Mouse (Mus musculus): ENCODE data around the gene Clip1.

The Clip1 gene

GRCm38 (mm10) chr5:123603496-123603895 lies 80.9 kb downstream of the Clip1 start:
- DNase-seq (ENCODE audit: low spot score), result peak; percentile 36

- peak; percentile 12 for DNase-seq (ENCODE audit: low spot score)
Measured at GRCm38 (mm10) chr5:123602174-123602573, 82.2 kb downstream of the Clip1 start.

GRCm38 (mm10) chr5:123599319-123599718 lies 85.1 kb downstream of the Clip1 start:
- DNase-seq (ENCODE audit: low spot score), result no peak

- no peak for DNase-seq (ENCODE audit: low spot score)
Measured at GRCm38 (mm10) chr5:123593622-123594280, 90.7 kb downstream of the Clip1 start.

GRCm38 (mm10) chr5:123580043-123580442 lies 104.4 kb downstream of the Clip1 start:
- no peak for DNase-seq (ENCODE audit: low spot score)

GRCm38 (mm10) chr5:123576696-123577095 lies 107.7 kb downstream of the Clip1 start:
- DNase-seq (ENCODE audit: low spot score), result no peak

GRCm38 (mm10) chr5:123573362-123573761 lies 111.1 kb downstream of the Clip1 start:
- no peak for DNase-seq (ENCODE audit: low spot score)

GRCm38 (mm10) chr5:123572357-123573186 lies 111.8 kb downstream of the Clip1 start, which contains the start of gene Vps33a:
Vps33a (minus strand) TSS chr5:123573038.
- peak; percentile 98 for DNase-seq (ENCODE audit: low spot score)

GRCm38 (mm10) chr5:123561128-123561527 lies 123.3 kb downstream of the Clip1 start:
- DNase-seq (ENCODE audit: low spot score), result no peak

GRCm38 (mm10) chr5:123559588-123559987 lies 124.8 kb downstream of the Clip1 start:
- no peak for DNase-seq (ENCODE audit: low spot score)

- no peak for DNase-seq (ENCODE audit: low spot score)
Measured at GRCm38 (mm10) chr5:123556451-123556850, 128.0 kb downstream of the Clip1 start.

- DNase-seq (ENCODE audit: low spot score), result no peak
Measured at GRCm38 (mm10) chr5:123555693-123556092, 128.7 kb downstream of the Clip1 start.

GRCm38 (mm10) chr5:123533801-123534200 lies 150.6 kb downstream of the Clip1 start:
- no peak for DNase-seq (ENCODE audit: low spot score)

- DNase-seq (ENCODE audit: low spot score), result no peak
Measured at GRCm38 (mm10) chr5:123530056-123530455, 154.4 kb downstream of the Clip1 start.

- DNase-seq (ENCODE audit: low spot score), result no peak
Measured at GRCm38 (mm10) chr5:123528641-123529040, 155.8 kb downstream of the Clip1 start.
